Mouse (Mus musculus): ENCODE measurements around the gene Ackr3. TPM values are rescaled to one million over a fixed set of nuclear protein-coding genes. Genes with fewer than 3 reads are reported as not detected.

Gene Ackr3
- polyA plus RNA-seq (2015; fragmentation: Nextera tagmentation; extraction: Ambion mirVana) = 23.8 and 27.0 TPM in 2 replicates

DNA sequence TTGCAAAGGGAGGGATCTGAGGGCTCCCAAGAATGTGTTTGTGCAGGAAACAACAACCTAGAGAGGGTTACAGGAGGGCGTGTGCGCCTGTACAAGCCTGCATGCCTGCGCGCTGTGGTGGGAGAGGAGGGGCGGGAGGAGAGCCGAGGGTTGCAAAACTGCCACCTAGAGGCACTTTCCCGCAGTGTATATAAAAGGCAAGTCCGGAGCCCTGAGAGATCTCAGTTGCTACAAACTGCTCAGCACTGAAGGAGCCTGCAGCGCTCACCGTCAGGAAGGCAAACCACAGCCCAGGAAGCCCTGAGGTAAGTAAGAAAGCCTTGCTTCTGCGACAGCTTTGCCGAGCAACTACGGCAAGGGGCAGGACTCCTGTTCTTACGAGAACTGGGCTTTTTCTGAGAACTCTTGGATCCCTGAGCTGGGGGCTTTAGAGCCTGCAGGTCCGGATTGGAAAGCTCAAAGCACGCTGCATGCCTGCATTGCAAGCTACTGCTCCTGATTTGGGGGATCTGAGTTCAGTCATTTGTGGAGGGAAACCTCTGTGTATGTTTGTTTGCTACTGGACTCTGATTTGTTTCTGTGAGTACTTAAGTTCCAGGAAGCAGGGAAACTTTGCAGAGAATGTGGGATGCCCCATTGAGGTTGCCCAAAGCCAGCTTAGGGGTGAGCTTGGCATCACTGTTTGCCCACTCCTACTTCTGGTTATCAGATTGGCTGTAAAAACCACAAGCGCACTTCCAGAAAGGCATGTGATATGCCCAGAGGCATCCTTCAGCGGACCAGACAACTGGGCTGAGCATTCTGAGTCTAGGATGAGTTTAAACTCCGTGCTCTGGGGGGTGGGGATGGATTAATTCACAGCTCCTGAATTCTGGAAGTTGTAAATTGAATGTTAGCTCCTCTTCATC, at the start of gene Ackr3:
Gene Ackr3 (plus strand): TSS at position 198 of the 908 bp plus-strand sequence.
- Histone ChIP-seq H3K36me3 (ENCODE audit: control insufficient read depth, insufficient read depth) (no peaks in the 10 kb centered on the region), H3K4me3 (ENCODE audit: low read length) (peak within 1 kb of the TSS; percentile 45), H3K9me3 (replicated peaks; ENCODE audit: control insufficient read depth, low read length) (no peaks in the 10 kb centered on the region), H3K4me2 (ENCODE audit: low read depth, low read length) (peak within 1 kb of the TSS; percentile 57), H3K9ac (ENCODE audit: low read length) (peak within 1 kb of the TSS; percentile 67), H3K4me1 (ENCODE audit: control insufficient read depth, insufficient read depth, low read length) (peaks cover 35% of the 10 kb centered on the region), H3K27me3 (ENCODE audit: control insufficient read depth, insufficient read depth, low read length) (peaks cover 21% of the 10 kb centered on the region), H3K27ac (ENCODE audit: low read length) (peak within 1 kb of the TSS; percentile 59)
- ATAC-seq (replicated peaks; ENCODE audit: extremely low read depth, insufficient read depth, low FRiP score) = peak; percentile 81
- WGBS = 3% methylated on average over 19 of the region's 19 CpGs

- no peak for ATAC-seq (replicated peaks; ENCODE audit: extremely low read depth, insufficient read depth, low FRiP score)
- Histone ChIP-seq H3K4me1 (ENCODE audit: control insufficient read depth, insufficient read depth, low read length) (peaks cover 10% of the 10 kb centered on the region), H3K36me3 (ENCODE audit: control insufficient read depth, insufficient read depth) (no peaks in the 10 kb centered on the region), H3K4me2 (ENCODE audit: low read depth, low read length) (no peak overlapping the region), H3K4me3 (ENCODE audit: low read length) (no peak overlapping the region), H3K9me3 (replicated peaks; ENCODE audit: control insufficient read depth, low read length) (no peaks in the 10 kb centered on the region), H3K27ac (ENCODE audit: low read length) (no peak overlapping the region), H3K27me3 (ENCODE audit: control insufficient read depth, insufficient read depth, low read length) (peaks cover 35% of the 10 kb centered on the region), H3K9ac (ENCODE audit: low read length) (no peak overlapping the region)
- WGBS = 33% methylated on average over 7 of the region's 7 CpGs
Observed at GRCm38 (mm10) chr1:90156589-90156988, 47.2 kb upstream of the Ackr3 start.

DNA sequence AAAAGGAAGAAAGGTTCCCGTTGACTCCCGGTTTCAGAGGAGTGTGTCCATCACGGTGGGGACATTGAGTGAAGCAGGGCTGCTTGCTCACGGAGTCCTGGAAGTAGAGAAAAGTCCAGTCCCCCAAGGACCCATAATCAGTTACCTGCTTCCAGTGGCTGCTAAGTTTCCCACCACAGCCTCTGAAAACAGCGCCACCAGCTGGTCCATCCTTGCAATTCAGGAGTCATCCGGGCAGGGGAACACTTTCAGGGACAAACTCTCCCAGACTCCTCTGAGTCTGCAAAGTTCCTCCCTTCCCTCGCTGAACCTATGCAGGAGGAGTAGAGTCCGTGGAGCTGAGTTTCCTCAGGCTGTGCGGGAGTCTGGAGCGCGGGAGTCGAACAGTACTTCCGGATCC, 43.9 kb upstream of the Ackr3 start:
- H3K9me3 ChIP-seq (replicated peaks; ENCODE audit: control insufficient read depth, low read length) = no peaks in the 10 kb centered on the region
- peaks cover 22% of the 10 kb centered on the region for H3K27me3 ChIP-seq (ENCODE audit: control insufficient read depth, insufficient read depth, low read length)
- no peak overlapping the region for H3K4me3 ChIP-seq (ENCODE audit: low read length)
- 42% methylated on average over 13 of the region's 13 CpGs for WGBS
- H3K4me1 ChIP-seq (ENCODE audit: control insufficient read depth, insufficient read depth, low read length) = peaks cover 3% of the 10 kb centered on the region
- no peak for ATAC-seq (replicated peaks; ENCODE audit: extremely low read depth, insufficient read depth, low FRiP score)
- H3K27ac ChIP-seq (ENCODE audit: low read length) = no peak overlapping the region
- H3K36me3 ChIP-seq (ENCODE audit: control insufficient read depth, insufficient read depth) = no peaks in the 10 kb centered on the region
- H3K9ac ChIP-seq (ENCODE audit: low read length) = no peak overlapping the region
- H3K4me2 ChIP-seq (ENCODE audit: low read depth, low read length) = no peak overlapping the region

- WGBS = 67% methylated on average over 6 of the region's 6 CpGs
Observed at GRCm38 (mm10) chr1:90161623-90162022, 42.2 kb upstream of the Ackr3 start.

GRCm38 (mm10) chr1:90162379-90162857, 41.4 kb upstream of the Ackr3 start:
- no peak for ATAC-seq (replicated peaks; ENCODE audit: extremely low read depth, insufficient read depth, low FRiP score)

More at GRCm38 (mm10) chr1:90161623-90162022, 42.2 kb upstream of the Ackr3 start:
- Histone ChIP-seq H3K9me3 (replicated peaks; ENCODE audit: control insufficient read depth, low read length) (no peaks in the 10 kb centered on the region), H3K36me3 (ENCODE audit: control insufficient read depth, insufficient read depth) (no peaks in the 10 kb centered on the region), H3K4me3 (ENCODE audit: low read length) (no peak overlapping the region), H3K4me2 (ENCODE audit: low read depth, low read length) (no peak overlapping the region), H3K27me3 (ENCODE audit: control insufficient read depth, insufficient read depth, low read length) (peaks cover 14% of the 10 kb centered on the region), H3K4me1 (ENCODE audit: control insufficient read depth, insufficient read depth, low read length) (peaks cover 2% of the 10 kb centered on the region; the same call in 1 of the 2 replicates), H3K27ac (ENCODE audit: low read length) (no peak overlapping the region), H3K9ac (ENCODE audit: low read length) (no peak overlapping the region)
- ATAC-seq (replicated peaks; ENCODE audit: extremely low read depth, insufficient read depth, low FRiP score) = no peak

DNA sequence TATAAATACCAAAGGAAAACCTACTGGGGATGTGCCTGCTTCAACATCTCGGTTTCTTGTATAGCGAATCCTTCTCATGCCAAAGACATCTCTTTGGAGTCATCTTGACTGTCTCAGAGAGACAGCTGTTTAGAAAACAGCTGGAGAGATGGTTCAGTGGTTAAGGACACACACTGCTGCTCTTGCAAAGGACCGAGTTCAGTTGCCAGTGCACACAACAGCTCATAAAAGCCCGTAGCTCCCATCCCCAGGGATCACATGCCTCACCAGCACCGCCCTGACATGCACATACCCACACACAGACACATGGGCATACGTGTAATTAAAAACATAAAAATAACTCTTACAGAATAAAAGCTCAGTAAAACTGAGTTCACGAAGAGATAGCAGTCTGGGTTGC, 40.6 kb upstream of the Ackr3 start:
- H3K36me3 ChIP-seq (ENCODE audit: control insufficient read depth, insufficient read depth) = no peaks in the 10 kb centered on the region
- H3K4me2 ChIP-seq (ENCODE audit: low read depth, low read length) = no peak overlapping the region
- H3K9ac ChIP-seq (ENCODE audit: low read length) = no peak overlapping the region
- WGBS = 83% methylated on average over 7 of the region's 7 CpGs
- no peaks in the 10 kb centered on the region for H3K4me1 ChIP-seq (ENCODE audit: control insufficient read depth, insufficient read depth, low read length)
- H3K4me3 ChIP-seq (ENCODE audit: low read length) = no peak overlapping the region
- H3K27me3 ChIP-seq (ENCODE audit: control insufficient read depth, insufficient read depth, low read length) = peaks cover 8% of the 10 kb centered on the region
- no peak for ATAC-seq (replicated peaks; ENCODE audit: extremely low read depth, insufficient read depth, low FRiP score)
- H3K27ac ChIP-seq (ENCODE audit: low read length) = no peak overlapping the region
- H3K9me3 ChIP-seq (replicated peaks; ENCODE audit: control insufficient read depth, low read length) = no peaks in the 10 kb centered on the region

More at GRCm38 (mm10) chr1:90162379-90162857, 41.4 kb upstream of the Ackr3 start:
- Histone ChIP-seq H3K9me3 (replicated peaks; ENCODE audit: control insufficient read depth, low read length) (no peaks in the 10 kb centered on the region), H3K27ac (ENCODE audit: low read length) (no peak overlapping the region), H3K4me1 (ENCODE audit: control insufficient read depth, insufficient read depth, low read length) (no peaks in the 10 kb centered on the region), H3K4me2 (ENCODE audit: low read depth, low read length) (no peak overlapping the region), H3K27me3 (ENCODE audit: control insufficient read depth, insufficient read depth, low read length) (peaks cover 12% of the 10 kb centered on the region), H3K9ac (ENCODE audit: low read length) (no peak overlapping the region), H3K36me3 (ENCODE audit: control insufficient read depth, insufficient read depth) (no peaks in the 10 kb centered on the region), H3K4me3 (ENCODE audit: low read length) (no peak overlapping the region)
- 61% methylated on average over 13 of the region's 13 CpGs for WGBS

GRCm38 (mm10) chr1:90164319-90164718, 39.5 kb upstream of the Ackr3 start:
- Histone ChIP-seq H3K9me3 (replicated peaks; ENCODE audit: control insufficient read depth, low read length) (no peaks in the 10 kb centered on the region), H3K9ac (ENCODE audit: low read length) (no peak overlapping the region), H3K4me3 (ENCODE audit: low read length) (no peak overlapping the region), H3K4me2 (ENCODE audit: low read depth, low read length) (no peak overlapping the region), H3K27me3 (ENCODE audit: control insufficient read depth, insufficient read depth, low read length) (0 out of 2 replicates have a peak, but pooled peaks cover 4% of the 10 kb centered on the region), H3K27ac (ENCODE audit: low read length) (no peak overlapping the region), H3K36me3 (ENCODE audit: control insufficient read depth, insufficient read depth) (no peaks in the 10 kb centered on the region), H3K4me1 (ENCODE audit: control insufficient read depth, insufficient read depth, low read length) (no peaks in the 10 kb centered on the region)
- no peak for ATAC-seq (replicated peaks; ENCODE audit: extremely low read depth, insufficient read depth, low FRiP score)
- WGBS = 58% methylated on average over 3 of the region's 3 CpGs

GRCm38 (mm10) chr1:90174338-90174737, 29.4 kb upstream of the Ackr3 start:
- Histone ChIP-seq H3K9ac (ENCODE audit: low read length) (no peak overlapping the region), H3K4me3 (ENCODE audit: low read length) (no peak overlapping the region), H3K27ac (ENCODE audit: low read length) (no peak overlapping the region), H3K9me3 (replicated peaks; ENCODE audit: control insufficient read depth, low read length) (no peaks in the 10 kb centered on the region), H3K36me3 (ENCODE audit: control insufficient read depth, insufficient read depth) (no peaks in the 10 kb centered on the region), H3K4me2 (ENCODE audit: low read depth, low read length) (no peak overlapping the region), H3K27me3 (ENCODE audit: control insufficient read depth, insufficient read depth, low read length) (peaks cover 2% of the 10 kb centered on the region; the same call in 1 of the 2 replicates), H3K4me1 (ENCODE audit: control insufficient read depth, insufficient read depth, low read length) (peaks cover 5% of the 10 kb centered on the region; the same call in 1 of the 2 replicates)
- no peak for ATAC-seq (replicated peaks; ENCODE audit: extremely low read depth, insufficient read depth, low FRiP score)
- WGBS = 67% methylated on average over 8 of the region's 8 CpGs

GRCm38 (mm10) chr1:90176223-90176622, 27.6 kb upstream of the Ackr3 start:
- no peak; the same call in 1 of the 2 replicates for ATAC-seq (replicated peaks; ENCODE audit: extremely low read depth, insufficient read depth, low FRiP score)
- H3K9ac ChIP-seq (ENCODE audit: low read length) = no peak overlapping the region
- no peaks in the 10 kb centered on the region for H3K9me3 ChIP-seq (replicated peaks; ENCODE audit: control insufficient read depth, low read length)
- no peak overlapping the region for H3K27ac ChIP-seq (ENCODE audit: low read length)
- no peaks in the 10 kb centered on the region for H3K36me3 ChIP-seq (ENCODE audit: control insufficient read depth, insufficient read depth)
- H3K4me1 ChIP-seq (ENCODE audit: control insufficient read depth, insufficient read depth, low read length) = peaks cover 5% of the 10 kb centered on the region; the same call in 1 of the 2 replicates
- H3K4me3 ChIP-seq (ENCODE audit: low read length) = no peak overlapping the region
- H3K27me3 ChIP-seq (ENCODE audit: control insufficient read depth, insufficient read depth, low read length) = peaks cover 7% of the 10 kb centered on the region; the same call in 1 of the 2 replicates
- H3K4me2 ChIP-seq (ENCODE audit: low read depth, low read length) = no peak overlapping the region
- 39% methylated on average over 7 of the region's 7 CpGs for WGBS
